Mouse (Mus musculus) limb, embryonic 14.5 days (tissue): ENCODE data around the gene Psmb2. TPM values are rescaled to one million over a fixed set of nuclear protein-coding genes. Genes with fewer than 3 reads are reported as not detected.

ENCODE experiments used
- ATAC-seq: fragments of 200-750 bp; cut with Nextera tagmentation; 2 replicates; pipeline ENCODE4 v1.8.0; 2017; ENCODE audit warnings: low read depth, moderate number of reproducible peaks, moderate TSS enrichment; ENCODE audit not compliant: low FRiP score
- DNase-seq: peaks from one replicate; pipeline ENCODE4 v3.0.0-alpha.2; 2015; ENCODE audit warnings: low spot score
- H3K27ac ChIP-seq: fragments of 300-500 bp; sonication (generic); replicated peaks from 2 replicates; pipeline ENCODE4 v1.5.1; 2014; ENCODE audit warnings: low read depth, mild to moderate bottlenecking, low read length, moderate library complexity, mixed read lengths
- H3K27me3 ChIP-seq: fragments of 300-500 bp; sonication (generic); 2 replicates; pipeline ENCODE4 v1.6.1; 2014; ENCODE audit warnings: low read length, mixed read lengths; ENCODE audit not compliant: control insufficient read depth, insufficient read depth
- H3K36me3 ChIP-seq: fragments of 300-500 bp; sonication (generic); 2 replicates; pipeline ENCODE4 v1.6.1; 2014; ENCODE audit warnings: mild to moderate bottlenecking, low read length, moderate library complexity, mixed read lengths; ENCODE audit not compliant: control insufficient read depth, insufficient read depth
- H3K4me1 ChIP-seq: fragments of 300-500 bp; sonication (generic); 2 replicates; pipeline ENCODE4 v1.6.1; 2014; ENCODE audit warnings: antibody characterized with exemption, low read length, mixed read lengths; ENCODE audit not compliant: control insufficient read depth, insufficient read depth
- H3K4me2 ChIP-seq: fragments of 300-500 bp; sonication (generic); replicated peaks from 2 replicates; pipeline ENCODE4 v1.6.1; 2014; ENCODE audit warnings: low read depth, mild to moderate bottlenecking, low read length, moderate library complexity; ENCODE audit not compliant: severe bottlenecking
- H3K4me3 ChIP-seq: fragments of 300-500 bp; sonication (generic); replicated peaks from 2 replicates; pipeline ENCODE4 v1.5.1; 2014; ENCODE audit warnings: low read length
- H3K9ac ChIP-seq: fragments of 300-500 bp; sonication (generic); 2 replicates; pipeline ENCODE4 v1.6.1; 2014; ENCODE audit warnings: mild to moderate bottlenecking, low read depth, low read length, moderate library complexity; ENCODE audit not compliant: severe bottlenecking
- H3K9me3 ChIP-seq: fragments of 300-500 bp; sonication (generic); 2 replicates; pipeline ENCODE4 v1.6.1; 2016; ENCODE audit warnings: low read length; ENCODE audit not compliant: control insufficient read depth
- POLR2A ChIP-seq: fragments of 200-500 bp; IDR thresholded peaks from 2 replicates; pipeline ENCODE4 v1.8.0; 2012; ENCODE audit warnings: inconsistent platforms, mild to moderate bottlenecking, moderate library complexity, borderline replicate concordance; ENCODE audit not compliant: insufficient read depth, insufficient read length; ENCODE audit errors: extremely low read depth
- WGBS: fragments of 180-500 bp; shearing (Covaris S2); extraction: QIAGEN DNeasy Blood & Tissue Kit; methylation state at CpG from one replicate; pipeline ENCODE4 v1.1.7; 2014; 5-methylcytosine and 5-hydroxymethylcytosine counted together
- polyA plus RNA-seq, 2 experiments: library from polyadenylated mRNA; depleted of rRNA in 1 of 2; stranded (reverse) in 1 of 2; unstranded in 1 of 2; fragments of >200 nt; fragmentation: Nextera tagmentation in 1 of 2; extraction: Ambion mirVana in 1 of 2; gene quantifications; 2 replicates each; pipeline versions ENCODE4 v1.2.1 to v1.2.3; 2012 to 2014

Psmb2 gene
- polyA plus RNA-seq (2012; rRNA removed) (235 and 263 TPM in 2 replicates), polyA plus RNA-seq (2014; fragmentation: Nextera tagmentation; extraction: Ambion mirVana) (471 and 500 TPM in 2 replicates)

DNA sequence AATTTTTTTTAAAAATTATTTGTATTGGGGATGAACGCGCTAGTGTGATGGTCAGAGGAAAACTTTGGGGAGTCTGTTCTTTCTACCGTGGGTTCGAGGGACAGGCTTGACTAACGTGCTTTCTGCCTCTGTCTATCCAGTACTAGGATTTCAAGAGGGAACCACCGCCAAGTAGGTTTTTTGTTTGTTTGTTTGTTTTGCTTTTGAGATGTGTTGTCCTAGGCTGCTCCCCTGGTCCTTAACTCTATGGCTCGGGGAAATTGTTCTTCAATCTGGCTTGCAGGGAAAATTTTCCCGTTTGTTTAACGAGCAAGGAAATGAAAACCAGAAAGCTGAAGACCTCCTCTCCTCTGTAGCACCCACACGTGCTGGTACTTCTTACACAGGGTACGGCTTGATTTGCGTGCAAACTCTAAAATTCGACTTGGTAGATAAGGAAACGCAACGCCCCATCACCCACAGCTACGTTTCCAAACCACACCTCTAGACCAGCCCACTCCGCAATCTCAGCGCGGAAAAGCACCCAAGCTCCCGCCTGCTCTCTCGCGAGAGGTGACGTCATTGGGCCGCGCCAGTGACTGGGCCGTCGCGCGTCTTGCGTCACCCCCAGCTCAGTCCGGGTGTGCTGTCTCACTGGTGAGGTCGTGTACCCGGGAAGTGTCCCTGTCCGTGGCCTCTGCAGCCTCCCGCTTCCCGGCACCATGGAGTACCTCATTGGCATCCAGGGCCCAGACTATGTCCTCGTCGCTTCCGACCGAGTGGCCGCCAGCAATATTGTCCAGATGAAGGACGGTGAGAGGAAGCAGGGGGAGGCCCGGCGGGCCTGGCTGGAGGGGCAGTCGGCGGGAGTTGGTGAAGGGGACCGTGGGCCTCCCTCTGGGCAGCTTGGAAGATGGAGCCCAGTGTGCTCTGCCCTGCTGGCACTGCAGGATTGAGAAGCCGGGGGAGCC lies at the start of gene Psmb2:
Gene Psmb2 (plus strand): TSS at position 577 of the 950 bp plus-strand sequence.
- DNase-seq (peak; percentile 96), ATAC-seq (peak; percentile 99)
- H3K27me3 ChIP-seq = no peaks in the 10 kb centered on the region
- H3K4me1 ChIP-seq = peaks cover 3% of the 10 kb centered on the region; the same call in 1 of the 2 replicates
- H3K9me3 ChIP-seq = no peaks in the 10 kb centered on the region
- H3K4me2 ChIP-seq = peak within 1 kb of the TSS; percentile 95
- WGBS = 3% methylated on average over 48 of the region's 48 CpGs
- H3K4me3 ChIP-seq = peak within 1 kb of the TSS; percentile 100
- H3K9ac ChIP-seq = peak within 1 kb of the TSS; percentile 99
- TF ChIP-seq POLR2A = peak; percentile 59; the same call in 1 of the 2 replicates
- peak within 1 kb of the TSS; percentile 49 for H3K27ac ChIP-seq
- H3K36me3 ChIP-seq = no peaks in the 10 kb centered on the region

DNA sequence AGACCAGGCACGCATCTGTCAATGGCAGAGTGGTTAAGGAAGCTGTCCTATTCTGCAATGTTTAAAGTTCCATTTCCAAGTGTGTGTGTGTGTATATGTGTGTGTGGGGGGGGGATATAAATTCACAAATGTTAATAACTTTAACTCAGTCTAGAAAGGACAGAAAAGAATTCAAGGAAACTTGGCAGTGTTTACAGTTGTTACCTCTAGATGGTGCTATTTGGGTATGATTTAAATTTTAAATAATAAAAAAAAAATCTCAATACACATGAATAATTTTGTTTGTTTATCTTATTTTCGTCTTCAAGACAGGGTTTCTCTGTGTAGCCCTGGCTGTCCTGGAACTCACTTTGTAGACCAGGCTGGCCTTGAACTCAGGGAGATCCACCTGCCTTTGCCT lies 45.5 kb upstream of the Psmb2 start:
- no peak overlapping the region for H3K4me2 ChIP-seq
- no peak for TF ChIP-seq POLR2A
- no peak overlapping the region for H3K27ac ChIP-seq
- no peak overlapping the region for H3K9ac ChIP-seq
- ATAC-seq = no peak
- no peaks in the 10 kb centered on the region for H3K36me3 ChIP-seq
- H3K4me3 ChIP-seq = no peak overlapping the region
- 44% methylated on average over 2 of the region's 2 CpGs for WGBS
- DNase-seq = no peak
- H3K4me1 ChIP-seq = peaks cover 6% of the 10 kb centered on the region
- H3K27me3 ChIP-seq = no peaks in the 10 kb centered on the region
- no peaks in the 10 kb centered on the region for H3K9me3 ChIP-seq

DNA sequence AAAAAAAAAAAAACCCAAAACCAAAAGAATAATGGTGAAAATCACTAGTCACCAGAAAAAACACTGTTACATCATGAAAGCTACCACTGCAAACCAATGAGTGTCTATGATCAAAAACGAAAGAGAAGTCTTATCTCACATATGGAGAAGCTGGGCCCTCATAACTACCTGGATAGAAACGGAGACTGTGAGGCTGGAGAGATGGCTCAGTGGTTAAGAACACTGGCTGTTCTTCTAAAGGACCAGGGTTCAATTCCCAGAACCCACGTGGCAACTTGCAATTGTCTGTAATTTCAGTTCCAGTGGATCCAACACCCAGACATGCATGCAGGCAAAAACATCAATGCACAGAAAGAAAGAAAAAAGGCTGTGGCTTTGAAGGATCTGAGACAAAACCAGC lies 44.8 kb upstream of the Psmb2 start:
- TF ChIP-seq POLR2A = no peak
- ATAC-seq (no peak), DNase-seq (no peak)
- H3K9ac ChIP-seq = no peak overlapping the region
- no peaks in the 10 kb centered on the region for H3K27me3 ChIP-seq
- H3K27ac ChIP-seq = no peak overlapping the region
- WGBS = 65% methylated on average over 3 of the region's 3 CpGs
- H3K4me1 ChIP-seq = no peaks in the 10 kb centered on the region
- H3K4me2 ChIP-seq = no peak overlapping the region
- H3K36me3 ChIP-seq = no peaks in the 10 kb centered on the region
- H3K9me3 ChIP-seq = no peaks in the 10 kb centered on the region
- H3K4me3 ChIP-seq = no peak overlapping the region

DNA sequence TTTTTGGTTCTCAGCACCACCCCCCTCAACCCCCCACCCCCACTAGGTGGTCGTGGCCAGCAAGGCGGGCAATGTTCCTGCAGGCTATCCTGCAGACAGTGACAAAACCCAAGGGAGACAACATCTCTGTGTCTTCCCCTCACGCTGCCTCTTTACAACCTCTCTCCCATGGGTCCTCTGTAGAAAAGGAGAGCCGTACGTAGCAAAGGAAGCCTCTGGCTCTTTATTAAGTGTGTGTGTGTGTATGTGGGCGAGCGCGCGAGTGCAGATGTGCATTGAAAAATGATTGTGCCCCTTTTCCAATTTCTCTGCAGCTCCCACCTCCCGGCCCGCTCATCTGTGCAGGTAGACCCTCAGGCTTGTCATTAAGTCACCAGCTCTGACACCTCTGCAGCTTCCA lies 41.1 kb upstream of the Psmb2 start:
- H3K36me3 ChIP-seq = no peaks in the 10 kb centered on the region
- 16% methylated on average over 11 of the region's 11 CpGs for WGBS
- H3K9me3 ChIP-seq = no peaks in the 10 kb centered on the region

DNA sequence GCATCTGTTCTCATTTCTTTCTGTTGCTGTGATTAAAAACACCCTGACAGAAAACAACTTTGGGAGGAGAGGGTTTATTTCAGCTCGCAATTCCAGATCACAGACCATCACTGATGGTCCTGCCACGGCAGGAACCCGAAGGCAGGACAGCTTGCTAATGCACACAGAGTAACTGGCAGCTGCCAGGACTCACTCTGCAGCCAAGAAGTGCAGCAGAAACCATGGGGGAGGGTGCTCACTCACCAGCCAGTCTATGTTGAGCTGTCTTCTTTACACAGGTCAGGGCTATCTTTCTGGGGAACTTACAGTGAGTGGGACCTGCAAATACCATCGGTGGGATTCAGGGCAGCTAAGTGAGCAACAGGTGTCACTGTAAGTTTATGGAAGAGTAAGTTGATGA lies 40.0 kb upstream of the Psmb2 start:
- Histone ChIP-seq H3K27ac (no peak overlapping the region), H3K9ac (no peak overlapping the region), H3K36me3 (no peaks in the 10 kb centered on the region), H3K9me3 (no peaks in the 10 kb centered on the region), H3K27me3 (no peaks in the 10 kb centered on the region), H3K4me1 (no peaks in the 10 kb centered on the region), H3K4me2 (no peak overlapping the region), H3K4me3 (no peak overlapping the region)
- 62% methylated on average over 4 of the region's 4 CpGs for WGBS
- TF ChIP-seq POLR2A = no peak
- DNase-seq (no peak), ATAC-seq (no peak)

More for the DNA sequence above, 41.1 kb upstream of the Psmb2 start:
- H3K27ac ChIP-seq = no peak overlapping the region
- no peak for TF ChIP-seq POLR2A
- H3K27me3 ChIP-seq = no peaks in the 10 kb centered on the region
- ATAC-seq (no peak), DNase-seq (no peak)
- no peak overlapping the region for H3K9ac ChIP-seq
- no peak overlapping the region for H3K4me3 ChIP-seq
- no peak overlapping the region for H3K4me2 ChIP-seq
- no peaks in the 10 kb centered on the region for H3K4me1 ChIP-seq
